Mouse (Mus musculus): ENCODE measurements around the gene Slc5a10.

The Slc5a10 gene

GRCm38 (mm10) chr11:61705581-61705980 is 15.0 kb downstream of the Slc5a10 start:
- in situ Hi-C loops (cut with MboI, MseI) = no loop called here

- in situ Hi-C loops (cut with MboI, MseI) = loop anchor here (5.0 kb wide), 1 partner anchor 35 kb away; no protein-coding TSS in a partner anchor
Observed at GRCm38 (mm10) chr11:61702494-61702893, 18.1 kb downstream of the Slc5a10 start.

- in situ Hi-C loops (cut with MboI, MseI) = loop anchor here (5.0 kb wide), 1 partner anchor 34 kb away; no protein-coding TSS in a partner anchor
Observed at GRCm38 (mm10) chr11:61701696-61702095, 18.9 kb downstream of the Slc5a10 start.

GRCm38 (mm10) chr11:61699933-61700332 is 20.7 kb downstream of the Slc5a10 start:
- in situ Hi-C loops (cut with MboI, MseI) = loop anchor here (5.0 kb wide), 1 partner anchor 33 kb away; no protein-coding TSS in a partner anchor

GRCm38 (mm10) chr11:61699460-61699859 is 21.2 kb downstream of the Slc5a10 start:
- in situ Hi-C loops (cut with MboI, MseI) = no loop called here

- in situ Hi-C loops (cut with MboI, MseI) = no loop called here
Observed at GRCm38 (mm10) chr11:61698852-61699251, 21.8 kb downstream of the Slc5a10 start.

- in situ Hi-C loops (cut with MboI, MseI) = no loop called here
Observed at GRCm38 (mm10) chr11:61692996-61693395, 27.6 kb downstream of the Slc5a10 start.

- in situ Hi-C loops (cut with MboI, MseI) = no loop called here
Observed at GRCm38 (mm10) chr11:61687595-61687994, 33.0 kb downstream of the Slc5a10 start.

GRCm38 (mm10) chr11:61686906-61687453 is 33.6 kb downstream of the Slc5a10 start:
- in situ Hi-C loops (cut with MboI, MseI) = no loop called here

- in situ Hi-C loops (cut with MboI, MseI) = no loop called here
Observed at GRCm38 (mm10) chr11:61686141-61686540, 34.5 kb downstream of the Slc5a10 start.

- in situ Hi-C loops (cut with MboI, MseI) = no loop called here
Observed at GRCm38 (mm10) chr11:61685119-61685725, 35.4 kb downstream of the Slc5a10 start.

- in situ Hi-C loops (cut with MboI, MseI) = no loop called here
Observed at GRCm38 (mm10) chr11:61683907-61684731, 36.5 kb downstream of the Slc5a10 start, which contains the start of gene Fam83g. Fam83g (plus strand) TSS chr11:61684091.

GRCm38 (mm10) chr11:61679091-61679866 is 41.3 kb downstream of the Slc5a10 start:
- in situ Hi-C loops (cut with MboI, MseI) = no loop called here

GRCm38 (mm10) chr11:61677709-61678108 is 42.9 kb downstream of the Slc5a10 start:
- in situ Hi-C loops (cut with MboI, MseI) = no loop called here

- in situ Hi-C loops (cut with MboI, MseI) = no loop called here
Observed at GRCm38 (mm10) chr11:61676216-61676854, 44.3 kb downstream of the Slc5a10 start.

- in situ Hi-C loops (cut with MboI, MseI) = no loop called here
Observed at GRCm38 (mm10) chr11:61675332-61675731, 45.3 kb downstream of the Slc5a10 start.

GRCm38 (mm10) chr11:61674839-61675159 is 45.8 kb downstream of the Slc5a10 start:
- in situ Hi-C loops (cut with MboI, MseI) = no loop called here

GRCm38 (mm10) chr11:61674151-61674838 is 46.3 kb downstream of the Slc5a10 start:
- in situ Hi-C loops (cut with MboI, MseI) = no loop called here

- in situ Hi-C loops (cut with MboI, MseI) = no loop called here
Observed at GRCm38 (mm10) chr11:61673686-61674085, 46.9 kb downstream of the Slc5a10 start.

- in situ Hi-C loops (cut with MboI, MseI) = no loop called here
Observed at GRCm38 (mm10) chr11:61671781-61672383, 48.7 kb downstream of the Slc5a10 start.

All from T-helper 1 cell (primary cell).